Mouse (Mus musculus) cortical plate, adult 2 months (tissue): Measurements from ENCODE around the gene Pdzrn4.

Experiments used
- CTCF ChIP-seq: fragments of 200-500 bp; IDR thresholded peaks from 2 replicates; pipeline ENCODE4 v1.5.1; 2011; ENCODE audit warnings: mild to moderate bottlenecking, control low read depth, low read length; ENCODE audit not compliant: insufficient read depth; ENCODE audit errors: extremely low read depth
- POLR2A ChIP-seq: fragments of 200-500 bp; IDR thresholded peaks from 2 replicates; pipeline ENCODE4 v1.6.1; 2011; ENCODE audit warnings: mild to moderate bottlenecking, low read length, control low read depth; ENCODE audit not compliant: insufficient read depth; ENCODE audit errors: extremely low read depth

DNA sequence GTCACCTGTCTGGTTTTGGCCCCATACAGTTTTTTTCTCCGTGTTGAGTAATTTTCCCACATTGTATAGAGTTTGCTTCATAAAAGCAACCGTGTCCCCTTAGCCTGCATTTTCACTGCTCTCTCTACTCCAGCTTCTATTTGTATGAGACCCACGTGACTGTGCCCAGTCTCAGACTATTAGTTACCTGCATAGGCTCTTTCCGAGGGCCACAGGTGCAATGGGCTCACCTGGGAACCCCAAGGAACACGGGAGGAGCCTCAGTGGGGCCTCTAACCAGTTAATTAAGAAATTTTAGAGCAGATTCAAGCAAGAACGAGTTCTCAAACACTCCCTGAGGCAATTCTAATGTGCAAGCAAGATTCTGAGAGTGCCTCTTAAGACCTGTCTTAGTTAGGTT, 281.7 kb downstream of the Pdzrn4 start:
- TF ChIP-seq CTCF = no peak
- TF ChIP-seq POLR2A = no peak
